Mouse (Mus musculus): ENCODE data around the gene Pigu. TPM values are rescaled to one million over a fixed set of nuclear protein-coding genes. Genes with fewer than 3 reads are reported as not detected.

Gene Pigu
- polyA plus RNA-seq, 1 experiment, result 45.7 TPM

DNA sequence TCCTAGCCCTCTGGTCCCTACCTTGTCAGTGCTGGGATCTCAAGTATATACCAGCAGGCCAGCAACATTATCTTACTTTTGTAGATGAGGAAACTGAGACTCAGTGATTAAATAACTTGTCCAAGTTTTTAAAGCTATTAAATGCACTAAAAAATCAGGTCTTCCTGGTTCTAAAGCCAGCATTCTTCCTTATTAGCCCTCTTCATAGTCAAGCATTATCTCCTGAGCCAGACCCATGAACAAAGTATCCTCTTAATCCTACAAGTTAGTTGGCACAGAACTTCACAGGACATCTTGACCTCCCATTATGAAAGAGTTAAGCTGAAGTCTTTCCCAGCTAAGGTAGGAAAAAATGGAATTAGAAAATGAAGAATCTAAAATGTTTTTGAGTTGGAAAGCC lies 28.3 kb downstream of the Pigu start:
- Histone ChIP-seq H3K27me3 (ENCODE audit: control insufficient read depth, insufficient read depth, low read length) (no peaks in the 10 kb centered on the region), H3K4me3 (ENCODE audit: control insufficient read depth, insufficient read depth, low read length) (no peak overlapping the region), H3K36me3 (ENCODE audit: control insufficient read depth, insufficient read depth, low read length) (peaks cover 27% of the 10 kb centered on the region), H3K27ac (ENCODE audit: control insufficient read depth, insufficient read depth, low read length) (no peak overlapping the region), H3K4me1 (replicated peaks; ENCODE audit: control insufficient read depth, insufficient read depth, low read length) (no peaks in the 10 kb centered on the region)
- DNase-seq, result no peak
- TF ChIP-seq POLR2A (IDR thresholded peaks at IDR 0.05; ENCODE audit: control insufficient read depth, extremely low read depth, insufficient read depth, low read length, poor library complexity) (no peak), CTCF (IDR thresholded peaks at IDR 0.05; ENCODE audit: borderline replicate concordance, control insufficient read depth, extremely low read depth, insufficient read depth, low read length, poor library complexity) (no peak)

GRCm38 (mm10) chr2:155327906-155328305 lies 29.3 kb downstream of the Pigu start:
- TF ChIP-seq CTCF (IDR thresholded peaks at IDR 0.05; ENCODE audit: borderline replicate concordance, control insufficient read depth, extremely low read depth, insufficient read depth, low read length, poor library complexity), result no peak
- no peak for TF ChIP-seq POLR2A (IDR thresholded peaks at IDR 0.05; ENCODE audit: control insufficient read depth, extremely low read depth, insufficient read depth, low read length, poor library complexity)
- Histone ChIP-seq H3K27ac (ENCODE audit: control insufficient read depth, insufficient read depth, low read length) (no peak overlapping the region), H3K36me3 (ENCODE audit: control insufficient read depth, insufficient read depth, low read length) (peaks cover 27% of the 10 kb centered on the region), H3K4me3 (ENCODE audit: control insufficient read depth, insufficient read depth, low read length) (no peak overlapping the region), H3K4me1 (replicated peaks; ENCODE audit: control insufficient read depth, insufficient read depth, low read length) (no peaks in the 10 kb centered on the region), H3K27me3 (ENCODE audit: control insufficient read depth, insufficient read depth, low read length) (no peaks in the 10 kb centered on the region)
- DNase-seq, result no peak
- 96% methylated on average over 5 of the region's 5 CpGs for WGBS

DNA sequence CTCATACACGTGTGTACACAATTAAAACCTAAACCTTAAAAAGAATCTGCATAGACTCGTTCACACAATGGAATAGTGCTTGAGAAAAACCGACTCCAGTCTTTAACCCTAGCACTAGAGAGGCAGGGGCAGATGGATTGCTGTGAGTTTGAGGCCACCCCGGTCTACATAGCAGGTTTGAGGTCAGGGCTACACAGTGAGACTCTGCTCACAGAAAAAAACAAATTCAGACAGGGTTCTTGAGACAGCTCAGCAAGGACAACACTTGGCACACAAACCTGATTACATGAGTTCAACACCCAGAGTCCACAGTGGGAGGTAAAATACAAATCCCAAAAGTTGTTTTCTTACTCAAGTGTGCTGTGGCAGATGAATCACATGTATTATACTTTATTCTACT lies 31.2 kb downstream of the Pigu start:
- peaks cover 26% of the 10 kb centered on the region for H3K36me3 ChIP-seq (ENCODE audit: control insufficient read depth, insufficient read depth, low read length)
- WGBS, result 98% methylated on average over 4 of the region's 4 CpGs

DNA sequence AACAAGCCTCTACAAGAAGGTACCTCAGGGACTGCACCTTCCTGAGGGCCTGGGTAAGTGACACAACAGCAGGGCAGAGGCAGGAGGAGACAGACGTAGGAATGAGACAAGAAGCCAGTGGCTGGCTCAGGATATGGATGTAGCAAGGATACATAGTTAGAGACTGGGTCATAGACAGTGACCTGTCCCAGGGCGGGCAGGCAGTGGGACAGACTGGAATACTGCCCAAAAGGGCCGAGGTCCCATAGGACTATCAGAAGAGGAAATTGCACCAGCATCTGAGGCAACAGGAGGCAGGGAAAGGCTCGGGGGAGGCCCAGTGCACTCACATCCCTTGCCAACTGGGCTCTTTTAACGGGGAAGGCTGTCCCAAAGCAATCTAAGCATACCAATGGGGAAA lies 36.6 kb downstream of the Pigu start:
- no peak overlapping the region for H3K4me3 ChIP-seq (ENCODE audit: control insufficient read depth, insufficient read depth, low read length)
- no peak for DNase-seq
- no peaks in the 10 kb centered on the region for H3K36me3 ChIP-seq (ENCODE audit: control insufficient read depth, insufficient read depth, low read length)
- no peak for TF ChIP-seq POLR2A (IDR thresholded peaks at IDR 0.05; ENCODE audit: control insufficient read depth, extremely low read depth, insufficient read depth, low read length, poor library complexity)
- no peak for TF ChIP-seq CTCF (IDR thresholded peaks at IDR 0.05; ENCODE audit: borderline replicate concordance, control insufficient read depth, extremely low read depth, insufficient read depth, low read length, poor library complexity)
- H3K4me1 ChIP-seq (replicated peaks; ENCODE audit: control insufficient read depth, insufficient read depth, low read length), result peaks cover 6% of the 10 kb centered on the region
- 91% methylated on average over 5 of the region's 5 CpGs for WGBS
- H3K27ac ChIP-seq (ENCODE audit: control insufficient read depth, insufficient read depth, low read length), result no peak overlapping the region
- H3K27me3 ChIP-seq (ENCODE audit: control insufficient read depth, insufficient read depth, low read length), result no peaks in the 10 kb centered on the region

More for the DNA sequence above, 31.2 kb downstream of the Pigu start:
- Histone ChIP-seq H3K27me3 (ENCODE audit: control insufficient read depth, insufficient read depth, low read length) (no peaks in the 10 kb centered on the region), H3K27ac (ENCODE audit: control insufficient read depth, insufficient read depth, low read length) (no peak overlapping the region), H3K4me3 (ENCODE audit: control insufficient read depth, insufficient read depth, low read length) (no peak overlapping the region), H3K4me1 (replicated peaks; ENCODE audit: control insufficient read depth, insufficient read depth, low read length) (no peaks in the 10 kb centered on the region)
- DNase-seq, result no peak
- no peak for TF ChIP-seq CTCF (IDR thresholded peaks at IDR 0.05; ENCODE audit: borderline replicate concordance, control insufficient read depth, extremely low read depth, insufficient read depth, low read length, poor library complexity)
- no peak for TF ChIP-seq POLR2A (IDR thresholded peaks at IDR 0.05; ENCODE audit: control insufficient read depth, extremely low read depth, insufficient read depth, low read length, poor library complexity)

GRCm38 (mm10) chr2:155318618-155319017 lies 38.6 kb downstream of the Pigu start:
- no peak for DNase-seq
- H3K4me1 ChIP-seq (replicated peaks; ENCODE audit: control insufficient read depth, insufficient read depth, low read length), result peaks cover 6% of the 10 kb centered on the region
- H3K36me3 ChIP-seq (ENCODE audit: control insufficient read depth, insufficient read depth, low read length), result no peaks in the 10 kb centered on the region
- H3K27ac ChIP-seq (ENCODE audit: control insufficient read depth, insufficient read depth, low read length), result no peak overlapping the region
- 94% methylated on average over 2 of the region's 2 CpGs for WGBS
- TF ChIP-seq CTCF (IDR thresholded peaks at IDR 0.05; ENCODE audit: borderline replicate concordance, control insufficient read depth, extremely low read depth, insufficient read depth, low read length, poor library complexity) (no peak), POLR2A (IDR thresholded peaks at IDR 0.05; ENCODE audit: control insufficient read depth, extremely low read depth, insufficient read depth, low read length, poor library complexity) (no peak)
- H3K27me3 ChIP-seq (ENCODE audit: control insufficient read depth, insufficient read depth, low read length), result no peaks in the 10 kb centered on the region
- no peak overlapping the region for H3K4me3 ChIP-seq (ENCODE audit: control insufficient read depth, insufficient read depth, low read length)

DNA sequence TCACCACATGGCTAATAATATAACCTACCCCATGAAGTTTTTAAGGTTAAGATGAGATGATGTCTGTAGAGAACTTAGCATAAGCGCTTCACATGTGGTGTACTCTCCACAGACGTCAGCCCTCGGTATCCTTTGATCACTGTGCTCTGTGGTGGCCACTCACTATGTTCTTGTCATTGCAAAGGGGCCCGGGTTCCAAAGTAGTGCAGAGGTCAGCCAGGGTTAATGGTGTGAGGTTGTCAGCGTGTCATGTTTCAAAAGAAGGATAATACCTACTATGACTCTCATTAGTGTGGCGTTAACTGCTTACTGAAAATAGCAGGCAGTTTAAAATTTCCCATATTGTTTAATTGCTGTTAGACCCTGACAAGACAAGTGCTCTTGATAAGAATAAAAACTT lies 43.6 kb downstream of the Pigu start:
- 94% methylated on average over 6 of the region's 6 CpGs for WGBS
- Histone ChIP-seq H3K27me3 (ENCODE audit: control insufficient read depth, insufficient read depth, low read length) (no peaks in the 10 kb centered on the region), H3K4me3 (ENCODE audit: control insufficient read depth, insufficient read depth, low read length) (no peak overlapping the region), H3K4me1 (replicated peaks; ENCODE audit: control insufficient read depth, insufficient read depth, low read length) (peaks cover 5% of the 10 kb centered on the region), H3K36me3 (ENCODE audit: control insufficient read depth, insufficient read depth, low read length) (no peaks in the 10 kb centered on the region), H3K27ac (ENCODE audit: control insufficient read depth, insufficient read depth, low read length) (no peak overlapping the region)
- DNase-seq, result no peak
- TF ChIP-seq POLR2A (IDR thresholded peaks at IDR 0.05; ENCODE audit: control insufficient read depth, extremely low read depth, insufficient read depth, low read length, poor library complexity) (no peak), CTCF (IDR thresholded peaks at IDR 0.05; ENCODE audit: borderline replicate concordance, control insufficient read depth, extremely low read depth, insufficient read depth, low read length, poor library complexity) (no peak)

DNA sequence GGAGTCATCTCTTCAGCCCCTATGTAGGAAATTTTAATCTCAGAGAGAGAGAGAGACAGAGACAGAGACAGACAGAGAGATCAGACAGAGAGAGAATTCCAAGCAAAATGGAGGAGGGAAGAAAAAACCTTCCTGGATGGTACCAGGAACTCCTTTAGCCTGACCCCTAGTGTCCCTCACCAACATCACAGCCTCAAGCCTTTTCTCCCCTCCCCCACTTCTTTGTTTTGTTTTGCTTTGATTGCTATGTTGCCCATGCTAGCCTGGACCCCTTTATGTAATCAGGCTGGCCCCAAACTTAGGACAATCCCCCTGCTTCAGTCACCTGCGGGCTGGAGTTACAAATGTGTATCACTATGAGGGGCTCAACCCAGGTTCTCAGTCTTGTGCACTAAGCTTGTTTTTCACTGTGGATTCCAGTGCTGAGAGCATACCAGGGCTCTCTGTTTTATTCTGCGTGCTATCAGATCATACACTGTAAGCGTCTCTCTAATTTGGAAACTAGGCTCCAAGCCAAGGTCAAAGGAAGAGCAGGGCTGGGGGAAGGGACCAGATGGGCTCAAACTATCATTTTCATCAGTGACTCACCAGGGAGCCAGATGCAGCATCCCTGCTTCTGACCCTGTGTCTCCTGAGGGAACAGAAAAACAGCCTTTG lies 48.2 kb downstream of the Pigu start:
- WGBS, result 93% methylated on average over 3 of the region's 3 CpGs
- Histone ChIP-seq H3K36me3 (ENCODE audit: control insufficient read depth, insufficient read depth, low read length) (0 out of 2 replicates have a peak, but pooled peaks cover 3% of the 10 kb centered on the region), H3K27me3 (ENCODE audit: control insufficient read depth, insufficient read depth, low read length) (no peaks in the 10 kb centered on the region), H3K4me1 (replicated peaks; ENCODE audit: control insufficient read depth, insufficient read depth, low read length) (no peaks in the 10 kb centered on the region), H3K4me3 (ENCODE audit: control insufficient read depth, insufficient read depth, low read length) (no peak overlapping the region), H3K27ac (ENCODE audit: control insufficient read depth, insufficient read depth, low read length) (no peak overlapping the region)
- DNase-seq, result no peak
- TF ChIP-seq CTCF (IDR thresholded peaks at IDR 0.05; ENCODE audit: borderline replicate concordance, control insufficient read depth, extremely low read depth, insufficient read depth, low read length, poor library complexity), result no peak
- no peak for TF ChIP-seq POLR2A (IDR thresholded peaks at IDR 0.05; ENCODE audit: control insufficient read depth, extremely low read depth, insufficient read depth, low read length, poor library complexity)
